Mouse (Mus musculus) embryonic fibroblast, embryonic 13.5 days (primary cell): ENCODE results near the gene Parm1.

Experiments
- CTCF ChIP-seq: IDR thresholded peaks from 2 replicates; pipeline ENCODE4 v1.5.1; 2011; ENCODE audit warnings: mild to moderate bottlenecking, control low read depth, low read length, moderate library complexity, borderline replicate concordance; ENCODE audit not compliant: insufficient read depth
- POLR2A ChIP-seq: IDR thresholded peaks from 2 replicates; pipeline ENCODE4 v1.6.1; 2011; ENCODE audit warnings: low read depth, mild to moderate bottlenecking, control low read depth, low read length, moderate library complexity

DNA sequence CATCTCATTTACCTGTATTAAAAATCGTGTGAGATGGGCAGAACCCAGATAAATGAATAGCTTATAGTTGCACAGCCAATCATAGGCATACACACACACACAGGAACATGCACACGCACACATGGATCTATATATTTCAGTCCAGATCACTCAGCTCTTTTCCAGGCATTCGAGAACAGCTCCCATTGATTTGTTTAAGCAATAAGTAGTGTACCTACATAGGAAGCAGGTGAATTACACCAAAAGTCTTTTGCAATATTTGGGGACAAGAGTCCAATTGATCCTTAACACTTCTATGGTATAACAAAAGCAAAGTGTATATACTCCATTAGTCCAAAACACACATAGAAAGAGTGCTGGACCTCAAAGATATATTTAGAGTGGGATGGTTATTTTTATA lies 94.2 kb downstream of the Parm1 start:
- TF ChIP-seq CTCF (no peak), POLR2A (no peak)
